Mouse (Mus musculus): ENCODE data around the gene Tbx5. TPM values are rescaled to one million over a fixed set of nuclear protein-coding genes. Genes with fewer than 3 reads are reported as not detected.
A peak's percentile ranks its signal among the peaks of the same experiment; 100 is the strongest.

Tbx5 gene
- polyA plus RNA-seq, 1 experiment = not detected

DNA sequence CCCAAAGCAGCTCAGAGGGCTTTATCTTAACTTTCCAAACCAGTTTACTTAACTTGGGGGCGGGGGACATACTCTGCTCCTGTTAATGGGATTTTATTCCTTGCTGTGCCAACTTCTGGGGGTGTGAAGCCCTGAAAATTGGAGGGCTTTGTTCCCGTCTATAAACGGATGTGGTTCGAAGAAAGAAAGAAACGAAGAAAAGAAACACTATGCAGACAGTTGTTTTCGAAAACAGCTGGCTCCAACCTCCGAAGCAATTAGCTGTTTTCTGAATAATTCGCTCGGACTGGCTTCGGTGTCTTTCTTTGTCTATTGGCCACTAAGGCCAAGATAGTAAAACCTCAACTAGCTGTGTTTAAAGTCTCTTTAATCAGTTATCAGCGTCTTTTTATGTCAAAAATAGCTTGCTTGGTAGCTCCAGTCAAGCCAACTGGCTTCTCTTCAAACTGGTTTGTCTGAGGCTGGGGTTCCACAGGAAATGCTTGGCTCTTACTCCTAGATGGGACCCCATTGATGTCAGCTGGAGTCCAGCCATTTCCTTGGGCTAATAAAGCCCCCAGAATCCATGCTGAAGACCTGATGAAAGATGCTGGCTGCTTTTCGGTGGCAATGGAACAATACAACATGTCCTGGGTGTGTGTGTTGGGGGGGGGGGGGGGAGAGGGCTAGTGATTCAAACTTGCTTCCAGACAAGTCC, 21.3 kb upstream of the Tbx5 start:
- H3K27me3 ChIP-seq (ENCODE audit: control insufficient read depth, insufficient read depth, low read length) = no peaks in the 10 kb centered on the region
- no peaks in the 10 kb centered on the region for H3K36me3 ChIP-seq (ENCODE audit: control insufficient read depth, insufficient read depth, low read length)
- WGBS = 62% methylated on average over 12 of the region's 12 CpGs
- H3K4me1 ChIP-seq (ENCODE audit: control insufficient read depth, insufficient read depth, insufficient read length) = no peaks in the 10 kb centered on the region
- H3K4me3 ChIP-seq (ENCODE audit: extremely low read depth, insufficient read depth, insufficient read length) = no peak overlapping the region
- TF ChIP-seq CTCF (IDR thresholded peaks at IDR 0.05; ENCODE audit: extremely low read depth, insufficient read depth, insufficient read length, insufficient replicate concordance) = no peak
- TF ChIP-seq POLR2A (IDR thresholded peaks at IDR 0.05; ENCODE audit: low read depth, low read length) = no peak
- no peak overlapping the region for H3K27ac ChIP-seq (ENCODE audit: insufficient read depth, low read length)
- DNase-seq (ENCODE audit: low read depth in 1 of 2, low spot score in 2 of 2) = no peak

DNA sequence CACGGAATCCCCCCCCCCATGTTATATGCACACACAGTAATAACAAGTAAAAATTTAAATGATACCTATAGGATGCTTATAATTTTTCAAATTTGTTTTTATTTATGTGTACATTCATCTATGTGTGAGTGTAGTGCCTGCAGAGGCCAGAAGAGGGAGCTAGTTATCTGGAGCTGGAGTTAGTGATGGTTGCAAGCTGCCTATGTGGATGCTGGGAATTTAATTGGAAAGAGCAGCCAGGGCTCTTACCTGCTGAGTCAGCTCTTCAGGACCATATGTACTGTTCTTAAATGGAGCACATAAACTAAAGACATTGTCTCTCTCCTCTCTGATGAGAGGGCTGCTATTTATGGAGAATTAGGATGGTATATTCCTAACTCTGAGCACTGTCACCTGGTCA, 17.2 kb upstream of the Tbx5 start:
- Histone ChIP-seq H3K27ac (ENCODE audit: insufficient read depth, low read length) (no peak overlapping the region), H3K4me1 (ENCODE audit: control insufficient read depth, insufficient read depth, insufficient read length) (no peaks in the 10 kb centered on the region), H3K36me3 (ENCODE audit: control insufficient read depth, insufficient read depth, low read length) (no peaks in the 10 kb centered on the region), H3K4me3 (ENCODE audit: extremely low read depth, insufficient read depth, insufficient read length) (no peak overlapping the region), H3K27me3 (ENCODE audit: control insufficient read depth, insufficient read depth, low read length) (no peaks in the 10 kb centered on the region)
- no peak for DNase-seq (ENCODE audit: low read depth in 1 of 2, low spot score in 2 of 2)
- WGBS = 50% methylated on average over 1 of the region's 1 CpGs
- TF ChIP-seq CTCF (IDR thresholded peaks at IDR 0.05; ENCODE audit: extremely low read depth, insufficient read depth, insufficient read length, insufficient replicate concordance) = no peak
- no peak for TF ChIP-seq POLR2A (IDR thresholded peaks at IDR 0.05; ENCODE audit: low read depth, low read length)

DNA sequence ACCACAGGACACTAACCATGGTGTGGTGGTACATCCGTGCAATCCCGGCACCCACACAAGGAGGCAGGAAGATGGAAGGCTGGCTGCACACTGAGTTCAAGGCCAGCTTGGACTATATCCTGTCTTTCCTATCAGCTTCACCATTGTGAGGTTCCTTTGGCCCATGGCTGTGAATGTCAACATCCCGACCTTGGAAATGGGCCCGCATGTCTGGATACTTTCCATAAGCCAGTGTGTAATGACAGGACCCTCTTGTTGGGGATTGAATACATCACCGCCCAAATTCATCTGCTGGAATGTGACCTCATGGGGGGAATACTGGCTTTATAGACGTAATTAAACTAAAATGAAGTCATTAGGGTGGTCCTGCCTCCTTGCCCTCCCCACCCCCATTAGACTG, 12.0 kb upstream of the Tbx5 start:
- Histone ChIP-seq H3K4me3 (ENCODE audit: extremely low read depth, insufficient read depth, insufficient read length) (no peak overlapping the region), H3K27me3 (ENCODE audit: control insufficient read depth, insufficient read depth, low read length) (no peaks in the 10 kb centered on the region), H3K27ac (ENCODE audit: insufficient read depth, low read length) (no peak overlapping the region), H3K36me3 (ENCODE audit: control insufficient read depth, insufficient read depth, low read length) (no peaks in the 10 kb centered on the region), H3K4me1 (ENCODE audit: control insufficient read depth, insufficient read depth, insufficient read length) (no peaks in the 10 kb centered on the region)
- 92% methylated on average over 6 of the region's 6 CpGs for WGBS
- no peak for DNase-seq (ENCODE audit: low read depth in 1 of 2, low spot score in 2 of 2)
- TF ChIP-seq POLR2A (IDR thresholded peaks at IDR 0.05; ENCODE audit: low read depth, low read length) = no peak
- TF ChIP-seq CTCF (IDR thresholded peaks at IDR 0.05; ENCODE audit: extremely low read depth, insufficient read depth, insufficient read length, insufficient replicate concordance) = no peak

DNA sequence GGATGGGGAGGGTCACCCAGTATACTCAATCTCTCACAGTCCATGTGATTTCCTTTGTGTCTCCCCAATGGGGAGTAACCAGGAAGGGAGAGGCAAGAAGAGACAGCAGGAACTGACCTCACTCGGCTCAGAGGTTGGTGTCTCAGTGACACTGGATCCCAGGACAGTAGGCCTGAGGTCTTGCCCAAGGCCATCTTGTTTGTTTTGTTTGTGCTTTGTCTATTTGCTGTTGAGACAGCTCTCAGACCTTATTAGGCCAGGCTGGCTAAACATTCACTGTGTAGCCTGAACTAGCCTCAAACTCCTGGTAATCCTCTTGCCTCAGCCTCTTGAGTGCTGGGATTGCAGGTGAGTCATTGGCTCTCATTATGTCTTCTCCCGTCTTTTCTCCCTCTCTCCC, 11.0 kb upstream of the Tbx5 start:
- 70% methylated on average over 2 of the region's 2 CpGs for WGBS

DNA sequence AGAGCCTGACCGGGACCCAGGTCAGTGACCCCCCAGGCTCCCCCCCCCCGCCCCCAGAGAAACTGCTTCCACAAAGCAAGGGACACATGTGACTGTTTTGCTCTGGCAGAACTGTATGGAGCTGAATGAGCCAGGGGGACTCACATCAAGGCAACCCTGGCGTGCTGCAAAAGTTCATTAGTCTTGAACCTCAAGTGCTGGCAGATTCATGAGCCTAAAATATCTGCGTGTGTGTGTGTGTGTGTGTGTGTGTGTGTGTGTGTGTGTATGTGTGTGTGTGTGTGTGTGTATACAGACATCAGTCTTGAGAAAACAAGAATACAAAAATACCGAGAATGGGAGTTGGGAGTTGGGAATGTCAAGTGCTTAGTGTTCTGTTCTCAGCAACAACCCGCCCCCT, 5.1 kb upstream of the Tbx5 start:
- WGBS = 62% methylated on average over 6 of the region's 6 CpGs
- no peak for DNase-seq (ENCODE audit: low read depth in 1 of 2, low spot score in 2 of 2)
- no peak overlapping the region for H3K4me3 ChIP-seq (ENCODE audit: extremely low read depth, insufficient read depth, insufficient read length)
- TF ChIP-seq CTCF (IDR thresholded peaks at IDR 0.05; ENCODE audit: extremely low read depth, insufficient read depth, insufficient read length, insufficient replicate concordance) = no peak
- no peak for TF ChIP-seq POLR2A (IDR thresholded peaks at IDR 0.05; ENCODE audit: low read depth, low read length)
- H3K27me3 ChIP-seq (ENCODE audit: control insufficient read depth, insufficient read depth, low read length) = peaks cover 11% of the 10 kb centered on the region
- H3K4me1 ChIP-seq (ENCODE audit: control insufficient read depth, insufficient read depth, insufficient read length) = no peaks in the 10 kb centered on the region
- H3K36me3 ChIP-seq (ENCODE audit: control insufficient read depth, insufficient read depth, low read length) = no peaks in the 10 kb centered on the region
- no peak overlapping the region for H3K27ac ChIP-seq (ENCODE audit: insufficient read depth, low read length)

More for the DNA sequence above, 11.0 kb upstream of the Tbx5 start:
- no peak for DNase-seq (ENCODE audit: low read depth in 1 of 2, low spot score in 2 of 2)
- Histone ChIP-seq H3K4me1 (ENCODE audit: control insufficient read depth, insufficient read depth, insufficient read length) (no peaks in the 10 kb centered on the region), H3K27me3 (ENCODE audit: control insufficient read depth, insufficient read depth, low read length) (no peaks in the 10 kb centered on the region), H3K36me3 (ENCODE audit: control insufficient read depth, insufficient read depth, low read length) (no peaks in the 10 kb centered on the region), H3K27ac (ENCODE audit: insufficient read depth, low read length) (no peak overlapping the region), H3K4me3 (ENCODE audit: extremely low read depth, insufficient read depth, insufficient read length) (no peak overlapping the region)
- TF ChIP-seq CTCF (IDR thresholded peaks at IDR 0.05; ENCODE audit: extremely low read depth, insufficient read depth, insufficient read length, insufficient replicate concordance) = no peak
- TF ChIP-seq POLR2A (IDR thresholded peaks at IDR 0.05; ENCODE audit: low read depth, low read length) = no peak

DNA sequence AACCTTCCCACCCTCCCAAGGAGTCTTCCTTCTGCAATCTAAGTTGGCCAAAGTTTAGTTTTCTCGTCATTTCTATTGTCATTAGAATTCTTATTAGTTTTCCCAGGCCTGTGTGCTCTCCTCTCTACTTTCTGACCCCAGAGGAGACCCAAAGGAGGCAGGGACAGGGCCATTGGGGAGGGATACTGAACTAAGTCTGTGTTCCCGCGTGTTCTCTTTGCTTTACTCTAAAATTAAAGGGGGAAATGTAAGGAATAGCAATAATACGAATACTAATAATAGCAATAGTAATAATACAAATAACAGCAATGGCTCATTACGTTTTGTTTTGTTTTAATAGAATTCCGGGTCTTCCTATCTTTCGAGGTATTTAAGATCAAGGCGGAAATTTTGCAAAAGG, 1.9 kb upstream of the Tbx5 start:
- no peak overlapping the region for H3K4me3 ChIP-seq (ENCODE audit: extremely low read depth, insufficient read depth, insufficient read length)
- H3K36me3 ChIP-seq (ENCODE audit: control insufficient read depth, insufficient read depth, low read length) = no peaks in the 10 kb centered on the region
- no peak for TF ChIP-seq POLR2A (IDR thresholded peaks at IDR 0.05; ENCODE audit: low read depth, low read length)
- H3K4me1 ChIP-seq (ENCODE audit: control insufficient read depth, insufficient read depth, insufficient read length) = no peaks in the 10 kb centered on the region
- DNase-seq (ENCODE audit: low read depth in 1 of 2, low spot score in 2 of 2) = no peak
- H3K27me3 ChIP-seq (ENCODE audit: control insufficient read depth, insufficient read depth, low read length) = peaks cover 17% of the 10 kb centered on the region
- WGBS = 12% methylated on average over 8 of the region's 8 CpGs
- no peak overlapping the region for H3K27ac ChIP-seq (ENCODE audit: insufficient read depth, low read length)

DNA sequence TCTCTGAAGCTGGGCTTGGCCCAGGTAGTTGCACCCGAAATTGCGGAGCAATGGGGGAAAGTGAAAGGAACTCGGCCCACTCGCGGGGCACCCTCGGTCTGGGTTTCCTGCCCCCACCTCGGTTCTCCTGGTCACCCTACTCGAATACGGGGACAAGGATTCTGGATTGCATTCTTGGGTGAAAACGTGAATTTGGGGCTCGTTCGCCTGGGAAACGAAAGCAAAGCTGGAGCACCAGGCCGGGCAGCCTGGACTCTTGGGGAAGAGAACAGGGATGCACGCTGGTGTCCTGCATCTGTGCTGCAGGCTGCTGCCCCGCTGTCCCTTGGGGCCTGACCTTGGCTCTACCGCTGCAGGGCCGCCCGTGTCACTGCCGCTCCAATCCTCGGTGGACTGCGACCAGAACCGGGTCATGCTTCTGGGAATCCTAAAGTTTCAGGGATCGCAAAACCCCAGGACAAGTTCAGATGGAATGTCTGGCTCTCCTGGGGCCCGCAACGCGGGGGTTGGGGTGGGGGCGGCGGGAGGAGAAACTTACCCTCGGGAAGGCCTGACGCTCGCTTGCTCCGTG, 1.2 kb upstream of the Tbx5 start:
- no peaks in the 10 kb centered on the region for H3K36me3 ChIP-seq (ENCODE audit: control insufficient read depth, insufficient read depth, low read length)
- TF ChIP-seq POLR2A (IDR thresholded peaks at IDR 0.05; ENCODE audit: low read depth, low read length) (no peak), CTCF (IDR thresholded peaks at IDR 0.05; ENCODE audit: extremely low read depth, insufficient read depth, insufficient read length, insufficient replicate concordance) (no peak)
- DNase-seq (ENCODE audit: low read depth in 1 of 2, low spot score in 2 of 2) = no peak
- H3K4me3 ChIP-seq (ENCODE audit: extremely low read depth, insufficient read depth, insufficient read length) = peak overlapping the region; percentile 13; the same call in 1 of the 2 replicates
- H3K27me3 ChIP-seq (ENCODE audit: control insufficient read depth, insufficient read depth, low read length) = peaks cover 17% of the 10 kb centered on the region
- no peaks in the 10 kb centered on the region for H3K4me1 ChIP-seq (ENCODE audit: control insufficient read depth, insufficient read depth, insufficient read length)
- H3K27ac ChIP-seq (ENCODE audit: insufficient read depth, low read length) = no peak overlapping the region
- WGBS = 3% methylated on average over 33 of the region's 33 CpGs

All from spleen, adult 2 months (tissue).